Mouse (Mus musculus) stomach, embryonic 15.5 days (tissue): ENCODE results near the gene Nrxn3. TPM values are rescaled to one million over a fixed set of nuclear protein-coding genes. Genes with fewer than 3 reads are reported as not detected.

ENCODE experiments used
- ATAC-seq: fragments of 200-750 bp; cut with Nextera tagmentation; 2 replicates; pipeline ENCODE4 v1.8.0; 2017; ENCODE audit warnings: low read depth, moderate number of reproducible peaks, moderate TSS enrichment; ENCODE audit not compliant: insufficient read depth, low FRiP score
- H3K27ac ChIP-seq: fragments of 300-500 bp; sonication (generic); 2 replicates; pipeline ENCODE4 v1.5.1; 2015; ENCODE audit warnings: mild to moderate bottlenecking, inconsistent platforms
- H3K27me3 ChIP-seq: fragments of 300-500 bp; sonication (generic); replicated peaks from 2 replicates; pipeline ENCODE4 v1.6.1; 2015; ENCODE audit warnings: inconsistent platforms
- H3K36me3 ChIP-seq: fragments of 300-500 bp; sonication (generic); 2 replicates; pipeline ENCODE4 v1.6.1; 2015; ENCODE audit warnings: inconsistent platforms
- H3K4me1 ChIP-seq: fragments of 300-500 bp; sonication (generic); 2 replicates; pipeline ENCODE4 v1.6.1; 2015; ENCODE audit warnings: inconsistent platforms
- H3K4me2 ChIP-seq: fragments of 300-500 bp; sonication (generic); 2 replicates; pipeline ENCODE4 v1.6.1; 2015; ENCODE audit warnings: mild to moderate bottlenecking, inconsistent platforms
- H3K4me3 ChIP-seq: fragments of 300-500 bp; sonication (generic); replicated peaks from 2 replicates; pipeline ENCODE4 v1.5.1; 2015; ENCODE audit warnings: inconsistent platforms
- H3K9ac ChIP-seq: fragments of 300-500 bp; sonication (generic); 2 replicates; pipeline ENCODE4 v1.6.1; 2015; ENCODE audit warnings: inconsistent platforms
- H3K9me3 ChIP-seq: fragments of 300-500 bp; sonication (generic); 2 replicates; pipeline ENCODE4 v1.6.1; 2016; ENCODE audit warnings: inconsistent platforms
- WGBS: fragments of 180-500 bp; shearing (Covaris S2); methylation state at CpG from one replicate; pipeline ENCODE4 v1.1.7; 2015; 5-methylcytosine and 5-hydroxymethylcytosine counted together
- polyA plus RNA-seq: library from polyadenylated mRNA; unstranded; fragments of >200 nt; fragmentation: Nextera tagmentation; extraction: Ambion mirVana; gene quantifications from 2 replicates; pipeline ENCODE4 v1.2.1, GENCODE M21; 2015

Nrxn3 gene
- polyA plus RNA-seq, 1 experiment from 2014 or later: 2.4 TPM

GRCm38 (mm10) chr12:88818622-88819334 lies 96.1 kb downstream of the Nrxn3 start:
- no peaks in the 10 kb centered on the region for H3K4me1 ChIP-seq
- H3K27me3 ChIP-seq: no peaks in the 10 kb centered on the region
- H3K36me3 ChIP-seq: no peaks in the 10 kb centered on the region
- H3K4me2 ChIP-seq: no peak overlapping the region
- H3K9me3 ChIP-seq: no peaks in the 10 kb centered on the region
- no peak overlapping the region for H3K4me3 ChIP-seq
- ATAC-seq: peak; percentile 68
- H3K9ac ChIP-seq: no peak overlapping the region
- no peak overlapping the region for H3K27ac ChIP-seq
- 52% methylated on average over 4 of the region's 4 CpGs for WGBS

- H3K27me3 ChIP-seq: no peaks in the 10 kb centered on the region
- peak; percentile 27; the same call in 1 of the 2 replicates for ATAC-seq
- 55% methylated on average over 5 of the region's 5 CpGs for WGBS
These were observed 96.6 kb downstream of the Nrxn3 start for GRCm38 (mm10) chr12:88819335-88819709.

GRCm38 (mm10) chr12:88820131-88820530 lies 97.5 kb downstream of the Nrxn3 start:
- no peak for ATAC-seq
- Histone ChIP-seq H3K27ac (no peak overlapping the region), H3K36me3 (no peaks in the 10 kb centered on the region), H3K4me2 (no peak overlapping the region), H3K9me3 (no peaks in the 10 kb centered on the region), H3K9ac (no peak overlapping the region), H3K27me3 (no peaks in the 10 kb centered on the region), H3K4me1 (no peaks in the 10 kb centered on the region), H3K4me3 (no peak overlapping the region)
- 26% methylated on average over 3 of the region's 3 CpGs for WGBS

More at GRCm38 (mm10) chr12:88819335-88819709, 96.6 kb downstream of the Nrxn3 start:
- no peaks in the 10 kb centered on the region for H3K4me1 ChIP-seq
- no peaks in the 10 kb centered on the region for H3K9me3 ChIP-seq
- H3K9ac ChIP-seq: no peak overlapping the region
- no peaks in the 10 kb centered on the region for H3K36me3 ChIP-seq
- no peak overlapping the region for H3K4me2 ChIP-seq
- H3K27ac ChIP-seq: no peak overlapping the region
- no peak overlapping the region for H3K4me3 ChIP-seq

DNA sequence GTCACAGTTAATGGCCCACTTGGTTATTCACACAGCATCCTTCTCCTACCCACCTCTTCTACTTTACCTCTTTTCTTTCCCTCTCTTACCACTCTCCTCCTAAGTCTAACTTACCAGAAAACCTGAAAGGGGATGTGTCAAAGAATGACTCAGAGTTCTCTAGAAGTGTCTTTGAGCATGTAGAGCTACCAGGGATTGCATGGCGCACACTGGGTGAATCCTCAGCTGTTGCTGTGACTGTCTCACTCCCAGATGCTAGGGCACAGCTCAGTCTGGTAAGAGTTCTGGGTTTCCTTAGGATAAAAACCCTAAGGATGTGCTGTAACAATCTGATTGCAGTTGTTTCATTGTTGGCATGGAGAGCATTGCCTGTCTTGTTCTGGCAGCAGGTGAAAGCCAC lies 108.2 kb downstream of the Nrxn3 start:
- ATAC-seq: no peak
- H3K4me3 ChIP-seq: no peak overlapping the region
- H3K4me2 ChIP-seq: no peak overlapping the region
- H3K36me3 ChIP-seq: no peaks in the 10 kb centered on the region
- WGBS: 92% methylated on average over 1 of the region's 1 CpGs
- H3K4me1 ChIP-seq: no peaks in the 10 kb centered on the region
- no peak overlapping the region for H3K9ac ChIP-seq
- H3K27ac ChIP-seq: no peak overlapping the region
- no peaks in the 10 kb centered on the region for H3K27me3 ChIP-seq
- no peaks in the 10 kb centered on the region for H3K9me3 ChIP-seq

DNA sequence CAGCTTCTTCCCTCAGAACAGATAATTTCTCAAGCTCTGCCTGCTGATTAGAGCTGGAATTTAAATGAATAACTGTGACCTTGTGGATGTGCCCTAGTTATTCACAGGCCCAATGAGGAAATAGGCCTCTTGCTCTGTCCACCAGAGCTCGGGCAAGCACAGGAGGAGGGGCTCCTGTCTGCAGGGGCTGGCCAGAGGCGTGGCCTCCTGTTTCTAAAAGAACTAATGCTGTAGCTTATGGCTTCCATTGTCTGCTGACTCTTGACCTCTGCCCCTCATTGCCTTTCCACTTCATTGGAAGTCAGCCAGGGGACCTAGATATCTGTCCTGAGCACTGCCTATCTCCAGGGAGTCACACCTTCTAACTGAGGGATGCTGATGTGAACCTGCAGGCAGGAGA lies 113.1 kb downstream of the Nrxn3 start:
- 19% methylated on average over 2 of the region's 2 CpGs for WGBS
- no peak overlapping the region for H3K4me3 ChIP-seq
- no peaks in the 10 kb centered on the region for H3K9me3 ChIP-seq
- H3K27me3 ChIP-seq: no peaks in the 10 kb centered on the region
- H3K4me1 ChIP-seq: no peaks in the 10 kb centered on the region
- no peak overlapping the region for H3K27ac ChIP-seq
- H3K4me2 ChIP-seq: no peak overlapping the region
- no peak for ATAC-seq
- H3K9ac ChIP-seq: no peak overlapping the region
- H3K36me3 ChIP-seq: no peaks in the 10 kb centered on the region

DNA sequence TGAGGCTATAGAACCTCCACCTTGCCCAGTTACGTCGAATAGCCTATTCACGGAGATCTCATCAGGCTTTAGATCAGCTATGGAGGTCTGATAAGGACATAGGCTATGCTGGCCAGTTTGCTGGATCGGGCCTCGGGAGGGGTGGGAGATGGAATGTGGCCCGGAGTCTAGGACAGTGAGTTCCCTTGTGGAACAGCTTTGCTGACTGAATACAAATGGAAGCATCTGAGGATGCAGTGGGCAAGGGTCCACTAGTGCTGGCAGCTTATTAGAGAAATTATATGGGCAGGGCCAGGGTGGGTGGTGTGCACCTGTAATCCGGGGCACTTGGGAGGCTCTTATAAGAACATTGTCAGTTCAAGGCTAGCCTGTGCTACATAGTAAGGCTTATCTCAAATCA lies 117.0 kb downstream of the Nrxn3 start:
- WGBS: 88% methylated on average over 7 of the region's 7 CpGs
- Histone ChIP-seq H3K9ac (no peak overlapping the region), H3K9me3 (no peaks in the 10 kb centered on the region), H3K4me2 (no peak overlapping the region), H3K36me3 (no peaks in the 10 kb centered on the region), H3K4me3 (no peak overlapping the region), H3K4me1 (no peaks in the 10 kb centered on the region), H3K27me3 (no peaks in the 10 kb centered on the region), H3K27ac (no peak overlapping the region)
- no peak for ATAC-seq

DNA sequence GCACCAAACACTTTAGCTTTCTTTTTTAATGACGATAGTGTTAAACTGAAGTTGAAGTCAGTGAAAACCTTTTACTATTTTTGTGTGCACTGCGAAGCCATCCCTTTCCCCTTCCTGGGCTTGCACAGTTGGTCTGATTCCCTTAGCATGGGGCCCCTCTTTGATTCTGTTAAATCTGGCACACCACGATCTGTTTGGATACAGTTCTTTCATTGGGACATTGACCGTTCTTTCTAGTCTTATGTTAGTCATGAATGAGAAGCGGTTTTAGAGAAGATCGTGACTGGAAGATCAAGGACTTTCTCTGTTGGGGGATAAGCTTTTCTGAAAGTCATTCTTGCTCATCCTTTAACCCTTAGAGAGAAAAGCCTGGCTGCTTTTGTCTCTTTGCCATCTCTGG lies 118.7 kb downstream of the Nrxn3 start:
- H3K27ac ChIP-seq: no peak overlapping the region
- no peak overlapping the region for H3K4me2 ChIP-seq
- no peaks in the 10 kb centered on the region for H3K36me3 ChIP-seq
- no peak for ATAC-seq
- no peak overlapping the region for H3K9ac ChIP-seq
- H3K4me1 ChIP-seq: no peaks in the 10 kb centered on the region
- no peaks in the 10 kb centered on the region for H3K9me3 ChIP-seq
- no peak overlapping the region for H3K4me3 ChIP-seq
- H3K27me3 ChIP-seq: no peaks in the 10 kb centered on the region
- 89% methylated on average over 6 of the region's 6 CpGs for WGBS

DNA sequence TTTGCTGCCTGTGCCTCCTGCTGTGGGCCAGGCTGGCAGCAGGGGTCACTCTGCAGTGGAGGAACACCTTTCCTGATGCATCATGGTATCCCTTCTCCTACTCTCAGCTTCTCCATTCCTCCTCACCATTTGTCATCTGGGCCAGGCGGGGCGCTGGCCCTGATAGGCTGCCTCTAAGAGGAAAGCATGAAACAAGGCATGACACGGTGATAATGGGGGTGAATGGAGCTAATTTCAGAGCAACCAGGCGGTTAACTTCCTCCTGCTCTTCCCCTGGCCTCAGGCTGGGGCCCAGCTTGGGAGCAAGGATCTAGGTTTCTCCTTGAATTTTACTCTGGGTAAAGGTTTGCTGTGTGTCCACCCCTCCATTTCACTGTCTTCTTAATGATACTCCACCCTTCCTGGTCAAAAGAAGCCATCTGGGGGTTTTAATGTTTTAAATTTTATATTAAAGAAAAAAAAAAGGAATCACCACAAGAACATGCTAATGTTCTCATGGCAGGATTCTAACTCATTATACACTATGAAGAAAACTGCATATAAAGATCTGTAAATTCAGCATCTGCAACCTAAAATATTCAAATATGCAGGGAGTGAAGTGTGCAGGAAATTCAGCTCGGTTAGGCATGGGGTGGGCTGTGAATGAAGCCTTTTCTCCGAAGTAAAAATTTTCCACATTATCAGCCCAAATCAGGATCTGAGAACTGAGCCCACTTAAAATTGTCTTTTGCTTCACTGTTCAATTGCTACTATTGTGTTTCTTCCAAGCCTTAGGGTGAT lies 127.9 kb downstream of the Nrxn3 start:
- Histone ChIP-seq H3K9ac (no peak overlapping the region), H3K4me1 (no peaks in the 10 kb centered on the region), H3K4me3 (no peak overlapping the region), H3K9me3 (no peaks in the 10 kb centered on the region), H3K36me3 (no peaks in the 10 kb centered on the region), H3K27me3 (no peaks in the 10 kb centered on the region), H3K4me2 (no peak overlapping the region), H3K27ac (no peak overlapping the region)
- ATAC-seq: no peak
- WGBS: 37% methylated on average over 6 of the region's 6 CpGs

GRCm38 (mm10) chr12:88854039-88854438 lies 131.4 kb downstream of the Nrxn3 start:
- Histone ChIP-seq H3K27me3 (no peaks in the 10 kb centered on the region), H3K36me3 (no peaks in the 10 kb centered on the region), H3K27ac (no peak overlapping the region), H3K4me1 (no peaks in the 10 kb centered on the region), H3K4me2 (no peak overlapping the region), H3K9ac (no peak overlapping the region), H3K9me3 (no peaks in the 10 kb centered on the region), H3K4me3 (no peak overlapping the region)
- no peak for ATAC-seq
- 70% methylated on average over 4 of the region's 4 CpGs for WGBS

DNA sequence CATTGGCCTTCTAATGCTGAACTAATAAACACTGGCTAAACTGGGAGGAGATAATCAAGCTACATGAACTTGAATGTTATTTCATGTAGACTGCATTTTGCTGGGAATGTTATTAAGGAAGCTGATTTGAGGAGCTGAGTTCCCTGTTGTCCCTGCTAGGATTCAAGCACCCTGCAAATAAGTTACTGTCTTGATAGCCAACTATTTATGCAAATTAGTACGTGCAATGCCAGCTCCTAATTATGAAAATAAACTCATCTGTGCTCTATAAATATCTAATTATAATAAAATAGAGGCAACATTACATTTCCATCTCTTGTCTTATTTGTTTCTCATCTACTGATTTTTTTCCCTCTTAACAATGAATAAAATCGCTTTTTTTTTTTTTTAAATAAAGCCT lies 135.0 kb downstream of the Nrxn3 start:
- Histone ChIP-seq H3K9ac (no peak overlapping the region), H3K4me3 (no peak overlapping the region), H3K27ac (no peak overlapping the region), H3K36me3 (no peaks in the 10 kb centered on the region), H3K27me3 (no peaks in the 10 kb centered on the region), H3K4me2 (no peak overlapping the region), H3K9me3 (no peaks in the 10 kb centered on the region), H3K4me1 (no peaks in the 10 kb centered on the region)
- WGBS: 79% methylated on average over 2 of the region's 2 CpGs
- ATAC-seq: no peak

- H3K9ac ChIP-seq: no peak overlapping the region
- H3K36me3 ChIP-seq: no peaks in the 10 kb centered on the region
- no peaks in the 10 kb centered on the region for H3K4me1 ChIP-seq
- WGBS: 69% methylated on average over 6 of the region's 6 CpGs
- H3K27ac ChIP-seq: no peak overlapping the region
- no peak overlapping the region for H3K4me2 ChIP-seq
- ATAC-seq: no peak
- H3K27me3 ChIP-seq: no peaks in the 10 kb centered on the region
- H3K4me3 ChIP-seq: no peak overlapping the region
- H3K9me3 ChIP-seq: no peaks in the 10 kb centered on the region
These were observed 137.0 kb downstream of the Nrxn3 start for GRCm38 (mm10) chr12:88859456-88860345.

DNA sequence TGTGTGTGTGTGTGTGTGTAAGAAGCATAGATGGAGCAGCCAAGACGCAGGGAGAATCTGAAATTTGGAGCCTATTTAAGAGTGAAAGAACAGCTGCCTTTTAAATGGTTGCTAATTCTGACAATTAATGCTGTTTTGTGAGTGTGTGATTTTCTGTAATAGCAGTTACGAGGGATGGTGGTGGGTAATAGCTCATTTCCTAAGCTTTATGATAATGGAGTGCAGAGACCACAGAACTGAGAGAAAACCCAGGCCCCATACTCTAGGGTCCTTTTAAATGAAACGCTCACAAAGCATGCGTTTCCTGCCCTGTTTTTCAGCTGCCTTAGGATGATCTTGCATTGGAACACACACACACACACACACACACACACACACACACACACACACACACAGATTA lies 137.7 kb downstream of the Nrxn3 start:
- WGBS: 36% methylated on average over 4 of the region's 4 CpGs
- Histone ChIP-seq H3K36me3 (no peaks in the 10 kb centered on the region), H3K4me1 (no peaks in the 10 kb centered on the region), H3K4me2 (no peak overlapping the region), H3K4me3 (no peak overlapping the region), H3K27me3 (no peaks in the 10 kb centered on the region), H3K9ac (no peak overlapping the region), H3K27ac (no peak overlapping the region), H3K9me3 (no peaks in the 10 kb centered on the region)
- no peak for ATAC-seq
